Mouse (Mus musculus) fibroblast of lung, adult 2 months (primary cell): ENCODE results near the gene Lamb3.

Experiments used
- DNase-seq: peaks from one replicate; pipeline ENCODE4 v3.0.0-alpha.2; 2011; ENCODE audit warnings: low read depth

The Lamb3 gene

DNA sequence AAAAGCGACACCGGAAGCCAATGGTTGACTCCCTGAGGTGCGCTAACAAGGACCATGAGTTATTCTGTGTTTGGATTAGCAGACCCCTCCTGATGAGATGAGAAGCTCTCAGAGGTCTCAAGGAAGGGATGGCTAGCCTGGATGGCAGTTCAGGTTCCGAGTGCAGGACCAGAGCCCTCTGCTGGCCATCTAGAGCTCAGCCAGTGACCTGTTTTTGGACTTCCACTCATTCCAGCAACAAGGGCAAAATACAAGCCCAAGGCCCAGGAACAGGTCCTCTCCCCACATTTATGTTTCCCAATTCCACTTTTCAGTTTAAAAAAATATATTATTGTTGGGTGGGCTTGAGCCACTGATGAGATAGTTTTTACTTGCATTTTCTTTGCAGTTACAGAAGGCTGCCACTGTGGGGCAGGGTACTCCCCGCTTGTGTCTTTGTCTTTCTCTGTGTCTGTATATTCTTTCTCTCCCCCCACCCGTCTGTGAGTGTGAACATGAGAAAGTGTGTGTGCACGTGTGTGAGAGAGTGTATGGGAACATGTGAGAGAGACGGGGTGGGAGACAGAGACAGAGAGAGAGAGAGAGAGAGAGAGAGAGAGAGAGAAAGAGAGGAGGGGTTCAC is 175.5 kb downstream of the Lamb3 start:
- DNase-seq, result no peak

DNA sequence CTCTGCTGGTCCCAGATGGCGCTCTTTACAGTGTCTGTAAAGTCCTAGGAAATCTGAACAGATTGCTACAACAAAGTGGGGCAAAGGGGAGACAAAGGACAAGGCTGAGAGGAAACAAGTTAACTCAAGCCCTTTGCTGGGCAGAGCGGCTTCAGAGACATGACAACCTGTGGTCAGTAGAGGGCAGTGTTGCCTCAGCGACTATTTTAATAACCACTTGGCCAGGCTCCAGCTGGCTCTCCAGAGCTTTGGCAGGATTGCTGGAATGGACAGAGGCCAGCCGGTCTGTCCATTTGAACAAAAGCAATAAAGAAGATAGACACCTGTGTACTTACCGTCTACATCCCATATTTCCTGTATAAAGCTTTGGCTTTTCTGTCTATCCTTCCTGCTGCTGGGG is 178.6 kb downstream of the Lamb3 start:
- DNase-seq, result no peak

DNA sequence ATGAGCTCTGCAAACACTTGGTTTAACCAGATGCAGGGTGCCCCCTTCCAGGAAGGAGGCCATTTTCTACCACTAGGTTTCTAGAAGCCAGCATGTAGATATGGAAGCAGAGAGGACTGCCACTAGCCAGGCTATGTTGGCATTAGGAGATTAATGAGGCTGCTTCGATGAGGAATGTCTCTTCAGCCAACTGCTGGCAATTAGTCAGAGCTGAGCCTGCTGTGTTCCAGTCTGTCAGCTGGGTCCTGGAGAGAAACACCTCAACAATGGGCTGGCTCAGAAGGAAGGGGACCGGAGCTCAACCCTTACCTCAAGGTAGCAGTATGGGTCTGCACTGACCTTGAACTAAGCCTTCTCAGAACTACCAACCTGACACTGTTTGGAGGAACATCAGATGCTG is 179.7 kb downstream of the Lamb3 start:
- DNase-seq, result no peak

DNA sequence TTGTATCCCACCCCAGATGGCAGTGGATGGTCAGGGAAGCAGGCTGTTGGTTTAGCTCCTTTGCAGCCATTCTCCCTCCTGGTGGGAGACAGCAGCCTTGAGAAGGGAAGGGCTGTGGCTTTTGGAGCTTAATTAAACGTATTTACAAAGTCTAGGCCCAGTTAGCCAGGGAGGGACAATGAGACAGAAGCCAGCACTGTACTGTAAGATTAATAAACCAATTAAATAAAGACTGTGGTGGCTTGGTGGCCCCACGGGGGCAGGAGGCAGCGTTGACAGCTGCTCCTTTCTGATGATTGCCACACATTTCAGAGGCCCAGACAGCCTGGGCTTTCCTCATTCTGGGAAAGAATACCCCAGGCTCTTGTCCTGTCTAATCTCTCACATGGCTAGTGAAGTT is 182.0 kb downstream of the Lamb3 start:
- no peak for DNase-seq

DNA sequence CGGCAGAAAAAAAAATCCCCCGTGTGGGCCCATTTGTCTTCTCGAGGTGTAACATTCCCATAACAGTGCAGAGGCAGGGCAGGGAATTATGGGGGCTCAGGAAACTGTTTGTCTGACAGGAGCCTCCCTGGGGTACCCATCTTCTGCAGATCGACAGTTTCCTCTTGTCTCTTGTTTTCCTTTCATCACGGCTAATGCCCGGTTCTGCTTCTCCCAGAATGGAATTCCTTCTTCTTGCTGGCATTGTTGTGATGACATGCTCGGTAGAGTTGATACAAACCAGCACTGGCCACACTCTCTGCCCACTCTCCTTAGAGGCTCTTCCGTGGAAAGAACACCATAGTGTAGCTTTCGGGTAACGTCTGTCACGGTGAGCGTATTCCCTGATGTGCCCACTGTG is 182.5 kb downstream of the Lamb3 start:
- no peak for DNase-seq

DNA sequence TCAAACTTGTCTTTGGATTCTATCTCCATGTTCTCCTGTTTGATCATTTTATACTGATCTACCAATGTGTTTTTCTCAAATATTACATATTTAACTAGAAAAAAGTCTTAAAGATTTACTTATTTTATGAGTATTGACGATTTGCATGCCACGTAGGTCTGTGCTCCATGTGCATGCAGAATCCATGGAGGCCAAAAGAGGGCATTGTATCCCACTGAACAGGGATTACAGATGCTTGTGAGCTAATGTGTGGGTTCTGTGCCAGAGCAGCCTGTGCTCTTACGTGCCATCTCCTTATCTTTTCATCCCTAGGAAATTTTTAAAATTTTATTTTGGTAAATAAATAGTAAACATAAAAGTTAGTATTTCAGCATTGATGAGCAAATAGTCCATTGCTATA is 184.8 kb downstream of the Lamb3 start:
- DNase-seq, result no peak
